Mouse (Mus musculus): ENCODE measurements around the gene Cop1. TPM values are rescaled to one million over a fixed set of nuclear protein-coding genes. Genes with fewer than 3 reads are reported as not detected.
"Not testable (repeated sequence)": the region's sequence is repeated elsewhere in the genome, so short reads cannot be mapped to it uniquely, and the experiment has no call there.

Gene Cop1
- 10.1 and 10.4 TPM in 2 replicates for polyA plus RNA-seq (2015; fragmentation: Nextera tagmentation; extraction: Ambion mirVana)

- not testable (repeated sequence) for H3K4me1 ChIP-seq (ENCODE audit: control insufficient read depth, insufficient read depth, low read length); H3K27me3 ChIP-seq (replicated peaks; ENCODE audit: control insufficient read depth, insufficient read depth, low read length); H3K36me3 ChIP-seq (ENCODE audit: control insufficient read depth, insufficient read depth, low read length); H3K9me3 ChIP-seq (ENCODE audit: control insufficient read depth, low read length)
- ATAC-seq: peak; percentile 98
- Histone ChIP-seq H3K9ac (ENCODE audit: low read depth, low read length) (peak within 1 kb of the TSS; percentile 81), H3K4me3 (ENCODE audit: low read length) (peak within 1 kb of the TSS; percentile 70), H3K27ac (ENCODE audit: low read length) (peak within 1 kb of the TSS; percentile 94), H3K4me2 (ENCODE audit: low read depth, low read length) (peak within 1 kb of the TSS; percentile 67)
- WGBS: under 1% methylated on average over 68 of the region's 97 CpGs
Observed at GRCm38 (mm10) chr1:159231781-159232571, at the start of gene Cop1. Gene Cop1 (plus strand): TSS chr1:159232320.

- Histone ChIP-seq H3K9ac (ENCODE audit: low read depth, low read length) (no peak overlapping the region), H3K9me3 (ENCODE audit: control insufficient read depth, low read length) (no peaks in the 10 kb centered on the region), H3K36me3 (ENCODE audit: control insufficient read depth, insufficient read depth, low read length) (no peaks in the 10 kb centered on the region), H3K27me3 (replicated peaks; ENCODE audit: control insufficient read depth, insufficient read depth, low read length) (no peaks in the 10 kb centered on the region), H3K27ac (ENCODE audit: low read length) (no peak overlapping the region), H3K4me3 (ENCODE audit: low read length) (no peak overlapping the region), H3K4me2 (ENCODE audit: low read depth, low read length) (no peak overlapping the region), H3K4me1 (ENCODE audit: control insufficient read depth, insufficient read depth, low read length) (no peaks in the 10 kb centered on the region)
- 77% methylated on average over 3 of the region's 3 CpGs for WGBS
- no peak for ATAC-seq
Observed at GRCm38 (mm10) chr1:159186741-159187140, 45.4 kb upstream of the Cop1 start.

- Histone ChIP-seq H3K9me3 (ENCODE audit: control insufficient read depth, low read length) (no peaks in the 10 kb centered on the region), H3K4me3 (ENCODE audit: low read length) (no peak overlapping the region), H3K4me1 (ENCODE audit: control insufficient read depth, insufficient read depth, low read length) (no peaks in the 10 kb centered on the region), H3K27me3 (replicated peaks; ENCODE audit: control insufficient read depth, insufficient read depth, low read length) (no peaks in the 10 kb centered on the region), H3K4me2 (ENCODE audit: low read depth, low read length) (no peak overlapping the region), H3K9ac (ENCODE audit: low read depth, low read length) (no peak overlapping the region), H3K27ac (ENCODE audit: low read length) (no peak overlapping the region), H3K36me3 (ENCODE audit: control insufficient read depth, insufficient read depth, low read length) (no peaks in the 10 kb centered on the region)
- whole genome bisulfite sequencing: 74% methylated on average over 3 of the region's 3 CpGs
- no peak for ATAC-seq
Observed at GRCm38 (mm10) chr1:159198603-159199002, 33.5 kb upstream of the Cop1 start.

GRCm38 (mm10) chr1:159199606-159200005 is 32.5 kb upstream of the Cop1 start:
- no peak for ATAC-seq
- 52% methylated on average over 3 of the region's 3 CpGs for WGBS
- Histone ChIP-seq H3K27me3 (replicated peaks; ENCODE audit: control insufficient read depth, insufficient read depth, low read length) (no peaks in the 10 kb centered on the region), H3K9me3 (ENCODE audit: control insufficient read depth, low read length) (no peaks in the 10 kb centered on the region), H3K9ac (ENCODE audit: low read depth, low read length) (no peak overlapping the region), H3K4me1 (ENCODE audit: control insufficient read depth, insufficient read depth, low read length) (no peaks in the 10 kb centered on the region), H3K27ac (ENCODE audit: low read length) (no peak overlapping the region), H3K36me3 (ENCODE audit: control insufficient read depth, insufficient read depth, low read length) (no peaks in the 10 kb centered on the region), H3K4me3 (ENCODE audit: low read length) (no peak overlapping the region), H3K4me2 (ENCODE audit: low read depth, low read length) (no peak overlapping the region)

- no peaks in the 10 kb centered on the region for H3K27me3 ChIP-seq (replicated peaks; ENCODE audit: control insufficient read depth, insufficient read depth, low read length)
- no peaks in the 10 kb centered on the region for H3K4me1 ChIP-seq (ENCODE audit: control insufficient read depth, insufficient read depth, low read length)
- H3K36me3 ChIP-seq (ENCODE audit: control insufficient read depth, insufficient read depth, low read length): no peaks in the 10 kb centered on the region
- no peak overlapping the region for H3K9ac ChIP-seq (ENCODE audit: low read depth, low read length)
- no peak overlapping the region for H3K4me2 ChIP-seq (ENCODE audit: low read depth, low read length)
- H3K9me3 ChIP-seq (ENCODE audit: control insufficient read depth, low read length): no peaks in the 10 kb centered on the region
- ATAC-seq: no peak
- no peak overlapping the region for H3K4me3 ChIP-seq (ENCODE audit: low read length)
- H3K27ac ChIP-seq (ENCODE audit: low read length): no peak overlapping the region
Observed at GRCm38 (mm10) chr1:159201220-159201619, 30.9 kb upstream of the Cop1 start.

GRCm38 (mm10) chr1:159211711-159212110 is 20.4 kb upstream of the Cop1 start:
- H3K4me1 ChIP-seq (ENCODE audit: control insufficient read depth, insufficient read depth, low read length): no peaks in the 10 kb centered on the region
- no peak overlapping the region for H3K27ac ChIP-seq (ENCODE audit: low read length)
- no peak for ATAC-seq
- no peaks in the 10 kb centered on the region for H3K36me3 ChIP-seq (ENCODE audit: control insufficient read depth, insufficient read depth, low read length)
- no peak overlapping the region for H3K4me3 ChIP-seq (ENCODE audit: low read length)
- H3K9ac ChIP-seq (ENCODE audit: low read depth, low read length): no peak overlapping the region
- no peaks in the 10 kb centered on the region for H3K9me3 ChIP-seq (ENCODE audit: control insufficient read depth, low read length)
- no peak overlapping the region for H3K4me2 ChIP-seq (ENCODE audit: low read depth, low read length)
- H3K27me3 ChIP-seq (replicated peaks; ENCODE audit: control insufficient read depth, insufficient read depth, low read length): no peaks in the 10 kb centered on the region
- WGBS: 84% methylated on average over 4 of the region's 4 CpGs

GRCm38 (mm10) chr1:159217437-159217836 is 14.7 kb upstream of the Cop1 start:
- no peak overlapping the region for H3K4me3 ChIP-seq (ENCODE audit: low read length)
- ATAC-seq: no peak
- H3K9ac ChIP-seq (ENCODE audit: low read depth, low read length): no peak overlapping the region
- no peaks in the 10 kb centered on the region for H3K36me3 ChIP-seq (ENCODE audit: control insufficient read depth, insufficient read depth, low read length)
- H3K27ac ChIP-seq (ENCODE audit: low read length): no peak overlapping the region
- no peaks in the 10 kb centered on the region for H3K9me3 ChIP-seq (ENCODE audit: control insufficient read depth, low read length)
- no peaks in the 10 kb centered on the region for H3K4me1 ChIP-seq (ENCODE audit: control insufficient read depth, insufficient read depth, low read length)
- H3K4me2 ChIP-seq (ENCODE audit: low read depth, low read length): no peak overlapping the region
- 84% methylated on average over 4 of the region's 4 CpGs for WGBS
- H3K27me3 ChIP-seq (replicated peaks; ENCODE audit: control insufficient read depth, insufficient read depth, low read length): no peaks in the 10 kb centered on the region

- H3K9me3 ChIP-seq (ENCODE audit: control insufficient read depth, low read length): no peaks in the 10 kb centered on the region
- no peak for ATAC-seq
- no peaks in the 10 kb centered on the region for H3K36me3 ChIP-seq (ENCODE audit: control insufficient read depth, insufficient read depth, low read length)
- no peak overlapping the region for H3K27ac ChIP-seq (ENCODE audit: low read length)
- H3K9ac ChIP-seq (ENCODE audit: low read depth, low read length): no peak overlapping the region
- no peaks in the 10 kb centered on the region for H3K27me3 ChIP-seq (replicated peaks; ENCODE audit: control insufficient read depth, insufficient read depth, low read length)
- no peak overlapping the region for H3K4me2 ChIP-seq (ENCODE audit: low read depth, low read length)
- no peaks in the 10 kb centered on the region for H3K4me1 ChIP-seq (ENCODE audit: control insufficient read depth, insufficient read depth, low read length)
- WGBS: 64% methylated on average over 2 of the region's 2 CpGs
- no peak overlapping the region for H3K4me3 ChIP-seq (ENCODE audit: low read length)
Observed at GRCm38 (mm10) chr1:159222046-159222445, 10.1 kb upstream of the Cop1 start.

GRCm38 (mm10) chr1:159225064-159225824 is 6.9 kb upstream of the Cop1 start:
- WGBS: 65% methylated on average over 8 of the region's 8 CpGs
- Histone ChIP-seq H3K27me3 (replicated peaks; ENCODE audit: control insufficient read depth, insufficient read depth, low read length) (no peaks in the 10 kb centered on the region), H3K36me3 (ENCODE audit: control insufficient read depth, insufficient read depth, low read length) (no peaks in the 10 kb centered on the region), H3K9ac (ENCODE audit: low read depth, low read length) (no peak overlapping the region), H3K4me1 (ENCODE audit: control insufficient read depth, insufficient read depth, low read length) (no peaks in the 10 kb centered on the region), H3K4me3 (ENCODE audit: low read length) (no peak overlapping the region), H3K9me3 (ENCODE audit: control insufficient read depth, low read length) (no peaks in the 10 kb centered on the region), H3K27ac (ENCODE audit: low read length) (no peak overlapping the region), H3K4me2 (ENCODE audit: low read depth, low read length) (no peak overlapping the region)
- ATAC-seq: no peak
